Mouse (Mus musculus) heart, adult 18-20 months (tissue): ENCODE measurements at regions not wholly inside any gene's neighbourhood (a gene's known extent, or its start where the extent isn't known, plus 50 kb on each side); places are given as distances from the start of the nearest gene placed in this dataset.
"Not testable (repeated sequence)": the region's sequence is repeated elsewhere in the genome, so short reads cannot be mapped to it uniquely, and the experiment has no call there.

Source experiments
- DNase-seq, 2 experiments: peaks; one replicate each; pipeline ENCODE4 v3.0.0; 2021 to 2022; ENCODE audit warnings: mixed read lengths in 1 of 2

DNA sequence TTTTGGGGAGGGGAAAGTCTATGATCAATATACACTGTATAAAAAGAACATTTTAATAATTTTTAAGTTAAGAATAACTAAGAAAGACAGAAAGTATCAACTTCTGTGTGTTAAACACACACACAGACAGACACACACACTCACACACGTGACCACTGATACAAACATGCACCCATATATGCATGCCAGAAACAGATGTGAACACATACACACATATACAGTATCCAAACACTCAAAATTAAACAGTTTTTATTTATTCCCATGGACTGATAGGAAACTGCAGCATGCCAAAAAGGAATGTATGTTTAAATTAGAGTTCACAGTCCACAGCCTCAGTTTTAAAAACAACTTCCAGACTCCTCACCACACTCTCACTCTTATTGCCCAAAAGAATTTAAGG is 203.4 kb upstream of the Tbl1x start:
- DNase-seq, result no peak

DNA sequence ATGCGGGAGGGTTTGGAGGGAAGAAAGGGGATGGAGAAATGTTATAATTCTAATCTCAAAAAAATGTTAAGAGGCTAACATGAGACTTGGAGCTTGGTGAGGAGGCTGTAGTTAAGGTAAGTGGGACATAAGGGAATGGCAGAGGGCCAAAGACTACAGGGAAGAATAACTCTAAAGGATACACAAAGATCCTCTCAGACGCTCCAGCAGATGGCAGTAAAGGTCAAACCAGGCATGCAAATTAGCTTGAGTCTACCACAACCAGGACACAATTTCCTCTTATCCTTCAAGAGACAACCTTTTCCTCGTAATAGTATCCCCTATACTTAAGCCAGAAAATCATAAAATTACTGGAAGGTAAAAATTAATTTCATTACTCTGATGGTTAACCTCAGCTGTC is 196.4 kb upstream of the Tbl1x start:
- DNase-seq, result peak; percentile 42 to 63

DNA sequence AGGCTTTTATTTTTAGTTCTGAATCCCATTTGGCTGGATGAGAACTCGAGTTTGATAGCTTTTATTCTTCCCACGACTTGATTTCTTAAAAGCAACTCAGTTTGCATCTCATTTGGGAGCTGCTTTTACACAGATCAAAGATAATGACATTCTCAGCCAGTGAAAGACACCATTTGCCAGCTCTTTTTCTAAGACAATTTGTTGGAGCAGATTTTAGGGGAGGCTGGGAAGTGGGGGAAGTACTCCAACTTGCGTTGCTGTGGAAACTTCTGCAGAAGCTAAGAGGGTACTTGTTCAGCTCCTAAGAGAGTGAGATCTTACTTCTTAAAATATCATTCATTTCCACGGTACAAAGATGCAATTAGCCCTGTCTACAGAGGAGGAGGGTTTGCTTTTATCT is 187.2 kb upstream of the Tbl1x start:
- DNase-seq, result no peak

DNA sequence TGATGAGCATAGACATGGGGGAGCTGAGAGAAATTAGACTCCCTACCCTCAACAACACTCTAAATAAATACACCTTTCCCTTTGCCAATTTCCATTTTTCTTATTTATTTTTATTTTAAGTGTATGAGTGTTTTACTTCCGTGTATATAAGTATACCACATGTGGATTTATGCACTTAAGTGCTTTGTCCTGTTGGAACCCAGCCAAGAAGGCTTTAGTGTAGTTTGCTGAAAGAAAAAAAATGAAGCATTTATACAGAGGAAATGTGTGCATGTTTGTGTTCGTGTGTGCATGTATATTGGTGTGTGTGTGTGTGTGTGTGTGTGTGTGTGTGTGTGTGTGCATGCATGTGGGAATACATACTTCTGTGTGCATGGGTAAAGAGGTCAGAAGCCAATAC is 157.6 kb upstream of the Tbl1x start:
- DNase-seq, result no peak

DNA sequence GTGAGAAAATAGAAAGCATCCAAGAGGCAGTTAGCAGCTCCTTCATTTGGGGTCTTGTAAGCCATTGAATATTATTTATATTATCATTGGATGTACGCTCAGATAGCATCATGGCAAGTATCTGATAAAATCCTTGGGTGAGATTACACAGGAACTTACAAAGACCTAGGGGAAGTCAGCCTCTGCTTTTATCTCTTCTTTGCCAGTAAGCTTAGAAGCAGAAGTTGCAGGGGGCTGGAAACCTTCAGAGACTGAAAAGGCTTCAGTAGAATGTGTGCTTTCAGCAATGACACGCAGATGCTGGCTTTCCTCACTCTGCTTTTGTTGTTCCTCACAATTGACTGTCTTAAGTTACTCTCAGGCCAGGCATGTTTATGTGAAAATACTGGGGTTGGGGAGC is 150.3 kb upstream of the Tbl1x start:
- no peak for DNase-seq

DNA sequence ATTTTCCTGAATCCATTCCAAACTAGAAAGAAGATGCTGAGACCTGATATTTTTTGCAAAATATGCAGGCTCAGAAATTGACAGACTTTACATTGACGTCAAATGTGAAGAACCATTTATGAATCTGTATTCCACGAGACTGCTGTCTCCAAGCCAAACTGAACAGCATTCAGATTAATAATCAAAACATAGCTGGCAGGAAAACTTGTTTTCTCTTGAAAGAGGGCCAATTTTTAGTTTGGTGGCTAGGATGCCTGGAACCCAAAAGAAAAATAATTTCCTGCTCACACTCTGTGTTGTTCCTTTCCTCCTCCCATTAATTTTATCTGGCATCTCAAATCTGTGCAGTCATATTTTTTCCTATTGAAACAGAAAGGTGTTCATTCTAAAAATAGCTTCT is 149.7 kb upstream of the Tbl1x start:
- no peak for DNase-seq

DNA sequence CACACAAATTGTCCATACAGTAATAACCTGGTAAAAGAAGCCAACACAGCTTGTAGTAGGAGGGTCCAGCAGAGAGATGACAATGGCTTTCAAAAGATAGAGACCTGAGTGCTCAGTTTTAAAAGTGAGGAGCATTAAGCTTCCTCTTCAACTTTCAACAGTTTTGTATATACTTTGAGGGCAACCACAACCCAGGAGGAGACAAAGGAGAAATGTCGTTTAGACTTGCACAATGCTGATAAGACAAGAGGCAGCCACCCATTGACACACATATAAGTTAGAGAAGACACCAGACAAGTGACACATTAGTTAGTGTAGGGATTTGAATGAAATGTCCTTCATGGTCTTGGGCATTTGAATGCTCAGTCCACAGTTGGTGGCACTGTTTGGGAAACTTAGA is 147.2 kb upstream of the Tbl1x start:
- DNase-seq, result no peak

DNA sequence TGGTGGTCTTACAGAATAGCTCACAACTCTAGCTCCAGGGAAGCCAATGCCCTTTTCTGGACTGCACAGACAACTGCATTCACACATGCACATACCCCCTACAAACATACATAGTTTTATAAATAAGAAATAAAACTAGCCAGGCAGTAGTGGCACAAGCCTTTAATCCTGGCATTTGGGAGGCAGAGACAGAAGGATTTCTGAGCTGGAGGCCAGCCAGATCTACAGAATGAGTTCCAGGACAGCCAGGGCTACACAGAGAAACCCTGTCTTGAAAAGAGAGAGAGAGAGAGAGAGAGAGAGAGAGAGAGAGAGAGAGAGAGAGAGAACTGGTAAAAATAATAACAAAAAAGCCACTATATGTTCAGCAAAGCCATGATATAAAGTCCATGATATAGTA is 143.5 kb upstream of the Tbl1x start:
- no peak for DNase-seq

DNA sequence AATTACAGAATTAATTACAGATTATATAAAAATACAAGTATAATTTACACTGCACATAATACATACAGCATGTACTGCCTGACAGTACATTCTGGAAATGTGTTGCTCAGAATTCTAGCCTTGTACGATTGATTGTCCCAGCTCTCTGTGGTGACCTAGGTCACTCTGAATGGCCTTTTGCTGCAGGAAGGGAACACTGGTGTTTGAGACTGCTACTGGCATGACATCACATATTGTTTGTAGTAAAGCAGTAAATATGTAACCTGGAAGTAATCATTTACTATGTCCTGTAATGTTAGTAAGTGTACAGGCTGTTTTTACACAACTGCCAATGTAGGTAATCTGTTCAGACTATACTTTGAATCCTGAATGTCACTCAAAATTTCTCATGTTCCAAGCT is 123.5 kb upstream of the Tbl1x start:
- no peak for DNase-seq

DNA sequence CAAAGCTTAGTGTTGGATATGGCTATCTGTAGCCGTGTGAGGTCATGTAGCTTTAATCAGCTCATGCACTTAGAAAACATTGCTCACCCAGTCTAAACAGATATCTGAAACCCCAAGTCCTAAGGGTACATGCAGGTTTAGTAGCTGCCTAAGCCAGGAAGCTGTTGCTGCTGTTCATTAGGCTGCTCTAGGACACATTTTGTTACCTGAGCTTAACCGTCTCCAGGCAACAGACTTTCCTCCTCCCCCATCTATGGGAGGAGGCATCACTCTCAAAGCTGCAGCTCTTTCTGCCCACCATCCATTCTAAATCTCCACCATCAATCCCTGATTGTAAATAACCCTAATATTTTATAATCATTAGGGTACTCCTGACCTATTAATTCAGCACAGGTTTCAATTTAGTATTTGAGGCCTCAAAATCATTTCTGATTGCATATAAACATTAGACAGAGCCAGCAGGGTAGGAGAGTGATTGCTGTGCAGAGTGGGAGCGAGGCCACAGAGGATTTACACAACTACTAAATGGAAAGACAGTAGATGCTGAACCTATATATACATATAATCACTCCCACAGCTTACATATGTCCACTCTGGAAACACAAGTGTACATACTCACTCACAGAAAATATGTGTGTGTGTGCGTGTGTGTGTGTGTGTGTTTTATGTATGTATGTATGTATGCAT is 118.9 kb upstream of the Tbl1x start:
- no peak for DNase-seq

DNA sequence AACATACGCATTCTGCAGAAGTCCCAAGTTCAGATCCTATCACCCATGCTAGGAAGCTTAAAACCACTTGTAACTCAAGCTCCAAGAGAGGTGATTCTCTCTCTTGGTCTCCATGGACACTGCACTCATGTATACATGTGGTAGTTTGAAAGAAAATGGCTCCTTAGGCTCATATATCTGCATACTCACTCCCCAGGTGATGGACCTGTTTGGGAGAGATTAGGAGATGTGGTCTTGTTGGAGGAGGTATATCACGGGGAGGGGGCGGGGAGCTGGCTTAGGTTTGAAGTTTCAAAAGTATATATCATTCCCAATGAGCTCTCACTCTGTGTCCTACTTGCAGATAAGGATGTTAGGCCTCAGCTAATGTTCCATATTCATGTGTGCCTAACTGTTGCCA is 103.9 kb upstream of the Tbl1x start:
- no peak for DNase-seq

DNA sequence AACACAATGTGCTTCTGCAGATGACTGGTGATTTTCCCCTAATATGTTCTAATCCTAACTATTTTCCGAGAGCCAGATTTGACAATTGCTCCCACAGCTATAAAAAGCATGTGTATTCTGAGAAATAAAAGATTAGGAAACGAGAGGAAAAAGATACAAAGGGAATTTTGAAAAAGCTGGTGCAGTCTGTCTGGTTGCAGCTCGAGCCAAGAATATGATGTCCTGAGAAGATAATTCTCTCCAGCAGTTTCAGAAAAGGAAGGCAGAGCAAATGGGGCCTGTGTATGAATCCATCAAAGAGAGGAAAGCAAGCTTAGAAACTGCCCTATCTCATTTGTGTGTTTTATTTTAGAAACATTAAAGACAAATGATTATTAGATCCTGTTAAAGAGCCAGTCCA is 102.9 kb upstream of the Tbl1x start:
- DNase-seq, result peak in 1 of 2 experiments; percentile 17

DNA sequence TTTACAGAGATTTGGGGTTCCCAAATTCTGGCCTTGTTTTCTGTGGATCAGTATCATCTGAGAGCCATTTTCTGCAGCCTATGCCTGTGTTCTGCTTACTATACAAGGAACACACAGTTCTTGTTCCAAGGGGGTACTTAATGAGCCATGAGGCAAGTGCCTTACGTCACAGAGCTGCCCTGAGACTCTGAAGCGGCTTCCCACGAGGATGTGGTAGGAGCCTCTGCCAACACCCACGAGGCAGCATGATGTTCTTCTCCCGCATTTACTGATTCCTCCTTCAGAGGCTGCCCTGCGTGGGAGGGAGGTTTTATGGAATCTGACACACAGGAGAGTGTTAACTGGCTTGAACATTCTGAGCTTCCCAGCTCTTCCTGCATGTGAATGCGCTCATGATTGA is 101.4 kb upstream of the Tbl1x start:
- peak; percentile 29 to 56 for DNase-seq

DNA sequence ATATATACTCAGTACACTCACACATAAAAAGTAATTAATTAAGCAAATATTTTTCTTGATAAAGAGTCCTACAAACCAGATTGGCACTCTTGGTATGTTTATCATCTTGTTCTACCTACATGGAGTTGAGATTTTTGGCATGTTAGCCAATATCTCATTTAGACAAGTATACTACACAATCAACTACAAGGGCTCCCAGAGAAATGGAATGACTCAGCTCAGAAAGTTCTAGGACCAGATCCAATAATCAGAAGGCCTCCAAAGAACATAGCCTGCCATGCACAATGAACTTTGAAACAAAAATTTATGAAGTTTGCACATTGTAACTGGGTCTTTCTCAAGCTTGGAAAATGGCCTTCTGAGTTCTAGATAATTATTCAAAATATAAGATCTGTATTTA is 100.0 kb upstream of the Tbl1x start:
- DNase-seq, result peak in 1 of 2 experiments; percentile 18

DNA sequence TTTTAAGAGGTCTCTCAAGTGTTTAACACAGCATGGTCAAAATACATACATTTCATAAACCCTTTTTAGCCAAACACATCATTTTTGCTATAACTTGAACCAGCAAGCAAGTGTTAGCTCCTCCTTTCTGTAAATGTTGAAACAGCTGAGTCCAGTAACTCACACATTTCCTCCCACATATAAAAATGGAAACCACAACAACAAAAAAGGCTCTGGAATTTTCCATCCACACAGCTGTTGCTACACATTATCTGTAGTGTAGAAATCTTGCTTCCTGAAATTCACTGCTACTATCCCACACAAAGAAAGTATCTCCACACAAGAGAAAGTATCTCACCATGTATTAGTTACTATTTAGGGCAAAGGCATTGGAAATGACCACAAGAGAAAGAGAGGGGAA is 96.7 kb upstream of the Tbl1x start:
- peak in 1 of 2 experiments; percentile 33 for DNase-seq

DNA sequence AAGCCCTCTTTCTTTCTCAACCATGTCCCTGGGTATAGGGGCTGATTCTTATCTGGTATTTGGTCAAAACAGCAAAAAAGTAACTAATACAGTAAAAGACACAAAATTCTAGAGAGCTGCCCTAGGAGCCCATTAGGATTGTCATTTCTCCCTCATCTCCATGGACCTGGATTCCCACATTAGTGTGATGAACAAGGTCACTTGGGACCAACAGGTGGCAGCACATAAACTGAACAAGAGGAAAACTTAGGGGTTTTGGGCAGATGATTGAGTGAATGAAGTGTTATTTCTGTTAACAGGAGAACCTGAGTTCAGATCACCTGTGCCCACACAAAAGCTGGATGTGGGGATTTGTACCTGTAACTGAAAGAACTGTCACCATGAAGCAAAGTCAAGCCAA is 93.0 kb upstream of the Tbl1x start:
- no peak for DNase-seq

DNA sequence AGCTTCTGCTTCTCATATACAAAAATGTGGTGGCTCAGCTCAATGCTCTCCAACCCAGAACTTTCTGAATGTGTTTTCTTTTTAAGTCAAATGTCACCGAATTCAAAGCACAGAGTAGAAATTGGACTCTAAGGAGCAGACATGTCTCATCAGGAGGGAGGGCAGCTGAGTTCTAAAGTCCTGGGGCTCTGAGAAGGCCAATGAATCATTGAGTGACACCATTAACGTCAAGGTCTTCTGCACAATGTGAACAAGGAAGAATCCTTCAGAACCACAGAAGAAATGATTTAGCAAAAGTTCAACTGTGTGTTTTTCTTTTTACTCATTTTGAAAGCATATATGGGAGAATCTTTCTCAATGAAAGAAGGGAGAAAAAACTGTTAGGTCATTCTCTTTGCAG is 88.6 kb upstream of the Tbl1x start:
- DNase-seq, result no peak

DNA sequence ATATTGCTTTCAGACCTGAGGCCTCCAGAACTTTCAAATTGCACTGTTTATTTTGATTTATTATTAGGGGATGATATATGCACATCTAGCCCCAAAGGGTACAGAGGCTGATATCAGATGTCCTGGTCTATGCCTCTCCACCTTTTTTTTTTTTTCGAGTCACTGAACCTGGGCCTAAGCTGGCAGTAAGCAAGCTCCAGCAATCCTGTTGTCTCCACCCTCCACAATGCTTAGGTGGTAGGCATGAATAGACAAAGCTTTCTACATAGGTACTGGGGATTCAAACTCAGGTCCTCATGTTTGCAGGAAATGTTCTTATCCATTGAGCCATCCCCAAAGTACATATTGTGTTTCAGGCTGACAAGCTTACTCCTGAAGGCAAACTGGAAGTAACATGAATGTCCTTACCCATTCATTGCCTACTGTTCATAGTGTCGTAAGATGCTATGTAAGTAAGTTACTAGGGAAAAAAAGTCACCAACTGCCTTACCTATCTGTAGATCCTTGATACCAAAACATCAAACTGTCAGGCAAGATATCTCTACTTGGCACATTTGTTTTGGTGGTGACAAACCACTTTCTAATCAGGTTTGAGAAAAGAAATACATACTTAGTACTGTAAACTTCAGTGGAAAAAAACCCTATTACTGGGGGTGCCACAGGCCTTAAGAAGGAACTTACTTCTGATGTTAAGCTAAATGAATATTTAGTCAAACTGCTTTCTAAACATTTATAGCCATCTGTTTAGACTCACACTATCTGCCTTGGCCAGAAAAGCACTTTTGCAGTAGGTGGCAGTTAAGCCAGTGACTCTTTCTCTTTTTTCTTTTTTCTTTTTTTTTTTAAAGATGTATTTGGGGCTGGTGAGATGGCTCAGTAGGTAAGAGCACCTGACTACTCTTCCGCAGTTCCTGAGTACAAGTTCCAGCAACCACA is 85.8 kb upstream of the Tbl1x start:
- DNase-seq, result no peak

DNA sequence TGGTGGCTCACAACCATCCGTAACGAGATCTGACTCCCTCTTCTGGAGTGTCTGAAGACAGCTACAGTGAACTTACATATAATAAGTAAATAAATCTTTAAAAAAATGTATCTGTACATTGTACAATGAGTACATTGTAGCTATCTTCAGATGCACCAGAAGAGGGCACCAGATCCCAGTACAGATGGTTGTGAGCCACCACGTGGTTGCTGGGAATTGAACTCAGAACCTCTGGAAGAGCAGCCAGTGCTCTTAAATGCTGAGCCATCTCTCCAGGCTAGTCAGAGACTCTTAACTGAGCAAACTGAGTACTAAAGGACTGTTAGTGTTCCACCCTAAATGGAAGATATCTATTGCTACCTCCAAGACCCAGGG is 85.1 kb upstream of the Tbl1x start:
- not testable (repeated sequence) for DNase-seq

DNA sequence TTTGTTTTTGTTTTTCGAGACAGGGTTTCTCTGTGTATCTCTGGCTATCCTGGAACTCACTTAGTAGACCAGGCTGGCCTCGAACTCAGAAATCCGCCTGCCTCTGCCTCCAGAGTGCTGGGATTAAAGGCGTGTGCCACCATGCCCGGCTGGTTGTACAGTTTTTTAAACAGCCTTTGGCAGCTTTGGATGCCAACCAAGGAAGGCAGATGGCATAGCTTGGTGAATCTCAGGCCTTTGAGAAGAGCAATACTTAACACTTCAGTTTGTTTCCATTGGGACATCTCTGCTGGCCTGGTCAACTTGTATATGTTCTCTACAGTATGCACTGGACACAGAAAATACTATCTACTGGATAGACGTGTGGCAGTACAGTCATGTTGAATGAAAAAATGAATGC is 84.0 kb upstream of the Tbl1x start:
- DNase-seq, result not testable (repeated sequence)

DNA sequence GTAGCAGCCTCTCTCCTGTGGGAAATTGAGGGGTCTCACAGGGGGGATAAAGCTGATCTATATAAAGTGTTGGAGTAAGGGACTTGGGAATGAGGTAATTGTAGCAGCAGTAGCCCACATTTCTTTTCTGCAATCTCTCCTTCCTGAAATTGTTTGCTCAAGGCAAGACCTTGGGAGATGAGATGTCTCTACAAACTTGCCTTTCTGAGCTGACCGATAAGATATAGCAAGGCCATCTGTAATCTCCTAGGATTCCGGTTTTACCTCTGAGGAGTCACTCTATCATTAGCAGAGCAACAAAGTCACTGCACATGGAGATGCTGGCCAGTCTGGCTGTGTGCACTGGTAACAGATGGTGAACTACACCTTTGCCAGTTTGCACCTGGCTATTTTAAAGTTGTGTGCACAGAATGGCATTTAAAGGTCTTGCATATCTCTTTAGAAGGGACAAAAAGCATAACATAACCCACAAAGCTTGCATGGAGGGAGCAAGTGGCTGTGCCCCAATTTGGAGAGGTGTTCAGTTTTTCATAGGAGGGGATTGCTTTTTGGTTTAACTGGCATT is 78.7 kb upstream of the Tbl1x start:
- DNase-seq, result no peak

DNA sequence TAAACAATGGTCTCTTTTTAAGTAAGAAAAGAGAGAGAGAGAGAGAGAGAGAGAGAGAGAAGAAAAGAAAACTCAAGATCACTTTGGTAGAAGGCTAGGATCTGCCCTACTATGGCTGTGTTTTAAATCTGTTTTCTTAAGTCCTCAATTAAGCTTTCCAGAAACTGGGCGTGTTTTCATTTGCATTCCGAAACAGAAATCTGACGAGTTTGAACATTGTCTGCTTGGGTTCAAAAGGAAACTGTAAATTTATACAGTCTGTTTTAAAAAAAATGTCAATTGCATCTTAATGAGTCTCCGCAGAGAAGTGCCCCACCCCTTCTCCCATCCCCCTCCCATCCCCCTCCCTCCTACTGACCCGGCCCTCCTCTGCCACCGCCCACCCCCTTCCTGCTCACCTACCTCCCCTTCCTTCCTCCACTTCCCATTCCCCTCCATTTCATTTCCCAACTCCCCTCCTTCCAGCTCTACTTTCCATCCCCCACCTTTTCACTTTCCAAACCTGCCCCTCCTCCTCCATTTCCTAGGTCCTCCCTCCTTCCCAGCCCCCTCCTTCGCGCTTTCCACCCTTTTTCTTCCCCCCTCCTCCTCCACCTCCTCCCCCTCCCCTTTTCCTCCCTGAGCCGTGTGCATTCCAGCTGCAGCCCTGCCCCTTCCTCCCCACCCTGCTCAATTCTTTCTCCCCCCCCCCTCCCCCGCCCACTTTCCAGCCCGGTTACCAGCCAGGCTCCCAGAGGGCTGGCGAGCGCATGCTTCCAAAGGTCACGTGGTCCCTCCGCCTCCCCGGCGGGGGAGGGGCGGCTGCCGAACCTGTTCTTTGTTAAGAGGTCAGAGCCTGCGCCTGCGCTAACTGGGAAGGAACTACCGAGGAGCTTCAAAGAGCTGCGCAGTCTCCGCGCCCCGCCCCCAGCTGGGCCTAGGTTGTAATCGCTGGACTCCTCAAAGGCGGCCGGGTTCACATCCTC is 77.7 kb upstream of the Tbl1x start:
- DNase-seq, result peak; percentile 93 to 96
